Mouse (Mus musculus) left cerebral cortex, adult 2 months (tissue): ENCODE results near the gene Supt20. TPM values are rescaled to one million over a fixed set of nuclear protein-coding genes. Genes with fewer than 3 reads are reported as not detected.
"Not testable (repeated sequence)": the region's sequence is repeated elsewhere in the genome, so short reads cannot be mapped to it uniquely, and the experiment has no call there.

ENCODE experiments used
- DNase-seq, 2 experiments: peaks; one replicate each; pipeline ENCODE4 v3.0.0; 2021 to 2022; ENCODE audit warnings: low spot score in 2 of 2, mixed read lengths in 1 of 2; ENCODE audit errors: extremely low spot score in 1 of 2
- H3K27ac ChIP-seq: fragments of 200-600 bp; 2 replicates; pipeline ENCODE4 v1.8.1; 2022
- H3K4me3 ChIP-seq: fragments of 200-600 bp; 2 replicates; pipeline ENCODE4 v1.8.1; 2022
- CTCF ChIP-seq: fragments of 200-600 bp; IDR thresholded peaks from 2 replicates; pipeline ENCODE4 v1.8.1; 2022; ENCODE audit warnings: antibody characterized with exemption, mild to moderate bottlenecking, moderate library complexity
- intact Hi-C: fragments of 180-260 bp; cut with DNase I; formaldehyde crosslinking; loops from one replicate; pipeline ENCODE4 v1.15.1; 2025
- total RNA-seq, 2 experiments: library from RNA; stranded (reverse); gene quantifications; 2 replicates each; pipeline ENCODE4 v1.2.3; 2021

The Supt20 gene
- total RNA-seq, 2 experiments from 2014 or later, result 37.6 to 48.2 TPM

GRCm38 (mm10) chr3:54764418-54764817 is 71.8 kb downstream of the Supt20 start:
- TF ChIP-seq CTCF, result no peak
- intact Hi-C loops, result no loop called here
- no peak overlapping the region for H3K27ac ChIP-seq
- H3K4me3 ChIP-seq, result peak overlapping the region; percentile 31
- DNase-seq, result peak; percentile 22 to 37

- H3K27ac ChIP-seq, DNase-seq, H3K4me3 ChIP-seq, intact Hi-C loops: not testable (repeated sequence)
- peak; percentile 25 for TF ChIP-seq CTCF
These were observed 72.9 kb downstream of the Supt20 start for GRCm38 (mm10) chr3:54765521-54765920.

- DNase-seq, result no peak
These were observed 73.4 kb downstream of the Supt20 start for GRCm38 (mm10) chr3:54766034-54766433.

GRCm38 (mm10) chr3:54766811-54767210 is 74.2 kb downstream of the Supt20 start:
- intact Hi-C loops, result no loop called here
- DNase-seq, result no peak
- TF ChIP-seq CTCF, result no peak
- H3K4me3 ChIP-seq, result no peak overlapping the region
- H3K27ac ChIP-seq, result no peak overlapping the region

More at GRCm38 (mm10) chr3:54766034-54766433, 73.4 kb downstream of the Supt20 start:
- intact Hi-C loops, result no loop called here
- Histone ChIP-seq H3K4me3 (no peak overlapping the region), H3K27ac (no peak overlapping the region)
- no peak for TF ChIP-seq CTCF

GRCm38 (mm10) chr3:54768592-54768991 is 76.0 kb downstream of the Supt20 start:
- DNase-seq, result no peak
- intact Hi-C loops, result no loop called here
- no peak overlapping the region for H3K4me3 ChIP-seq
- TF ChIP-seq CTCF, result no peak
- no peak overlapping the region for H3K27ac ChIP-seq

GRCm38 (mm10) chr3:54769349-54770275 is 77.0 kb downstream of the Supt20 start:
- H3K4me3 ChIP-seq, result no peak overlapping the region
- intact Hi-C loops, result no loop called here
- no peak for TF ChIP-seq CTCF
- DNase-seq, result no peak
- H3K27ac ChIP-seq, result no peak overlapping the region

GRCm38 (mm10) chr3:54773613-54774012 is 81.0 kb downstream of the Supt20 start:
- DNase-seq, result no peak
- no peak overlapping the region for H3K4me3 ChIP-seq
- H3K27ac ChIP-seq, result no peak overlapping the region
- TF ChIP-seq CTCF, result peak; percentile 9; the same call in 1 of the 2 replicates
- intact Hi-C loops, result no loop called here

- Histone ChIP-seq H3K4me3 (no peak overlapping the region), H3K27ac (no peak overlapping the region)
- intact Hi-C loops, result no loop called here
- TF ChIP-seq CTCF, result no peak
- no peak for DNase-seq
These were observed 83.5 kb downstream of the Supt20 start for GRCm38 (mm10) chr3:54775989-54776631.

Other genes with a start within 250 kb of the Supt20 start
- gene Gm21958, start 21.5 kb downstream of the Supt20 start, total RNA-seq, result not detected
- gene Exosc8, start 42.6 kb downstream of the Supt20 start, total RNA-seq, result 10 to 100 TPM; 34.3 to 37.3 TPM
- 10 to 100 TPM; 17.7 to 18.0 TPM for gene Alg5, start 42.7 kb downstream of the Supt20 start, total RNA-seq
- gene Smad9, start 62.8 kb downstream of the Supt20 start, total RNA-seq, result 1 to 10 TPM; 7.8 to 9.4 TPM
- gene Rfxap, start 115.0 kb downstream of the Supt20 start, total RNA-seq, result 10 to 100 TPM; 47.9 to 49.5 TPM
- gene Sertm1, start 223.1 kb downstream of the Supt20 start, total RNA-seq, result 10 to 100 TPM; 29.1 to 33.0 TPM